Mouse (Mus musculus): ENCODE measurements around the gene Akr1b7.

- no peak for TF ChIP-seq TAL1 (IDR thresholded peaks at IDR 0.05; ENCODE audit: low read length)
- TF ChIP-seq GATA1 (IDR thresholded peaks at IDR 0.05; ENCODE audit: low read length) = no peak
These were observed 38.3 kb upstream of the Akr1b7 start for GRCm38 (mm10) chr6:34373841-34374240.
